Mouse (Mus musculus): Measurements from ENCODE around the gene Abcc1. TPM values are rescaled to one million over a fixed set of nuclear protein-coding genes. Genes with fewer than 3 reads are reported as not detected.

The Abcc1 gene
- total and polyA plus RNA-seq, 3 experiments, result 30.2 to 49.7 (median 37.4) TPM

DNA sequence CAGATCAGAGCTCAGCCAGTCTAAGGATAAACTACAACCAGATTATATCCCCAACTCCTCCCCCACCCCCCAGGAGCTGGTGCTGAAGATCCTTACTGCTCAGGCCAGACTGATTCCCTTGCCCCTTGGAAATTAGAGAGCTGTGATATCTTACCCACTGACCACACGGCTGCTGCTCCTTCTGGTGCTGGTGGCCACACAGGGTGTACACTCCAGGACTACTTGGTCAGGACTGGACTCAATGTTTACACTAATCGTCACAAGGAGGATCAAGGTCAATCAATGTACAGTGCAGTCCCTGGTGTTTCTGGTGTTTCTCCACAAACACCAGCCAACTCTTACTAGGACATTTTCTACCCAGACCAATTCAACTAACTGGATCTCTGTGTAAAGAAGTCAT lies 3.5 kb upstream of the Abcc1 start:
- Histone ChIP-seq H3K4me2 (ENCODE audit: insufficient read depth, low read depth, poor library complexity, severe bottlenecking) (no peak overlapping the region), H3K4me1 (ENCODE audit: control insufficient read depth in 1 of 2, insufficient read depth in 2 of 2) (peaks cover 4 to 36% of the 10 kb centered on the region in 2 experiments), H3K27me3 (replicated peaks) (no peaks in the 10 kb centered on the region), H3K79me2 (replicated peaks; ENCODE audit: control insufficient read depth, extremely low read depth, insufficient read depth, poor library complexity, severe bottlenecking) (peaks cover 8% of the 10 kb centered on the region), H3K4me3 (replicated peaks in 1 of 3; ENCODE audit: low read depth in 2 of 3, low read length in 2 of 3, poor library complexity in 1 of 3) (no peak overlapping the region), H3K36me3 (replicated peaks in 1 of 2; ENCODE audit: control insufficient read depth in 1 of 2, insufficient read depth in 1 of 2, low read length in 1 of 2) (peaks cover 0 to under 1% of the 10 kb centered on the region in 2 experiments), H3K27ac (ENCODE audit: insufficient read depth, low read depth) (no peak overlapping the region), H3K9me3 (replicated peaks; ENCODE audit: low read length) (no peaks in the 10 kb centered on the region), H3K9ac (ENCODE audit: insufficient read depth, low read depth) (no peak overlapping the region)
- in situ Hi-C loops (cut with MboI; ENCODE audit: low pct_ligation_motif_present, low pct_unique_long_range_greater_than_20kb, low sequenced_read_pairs) (no loop called here), dilution Hi-C loops (cut with MboI; ENCODE audit: extremely low pct_ligation_motif_present, extremely low pct_unique_long_range_greater_than_20kb, low sequenced_read_pairs) (no loop called here)
- DNase-seq (ENCODE audit: extremely low read depth), result no peak
- TF ChIP-seq SMC3 (IDR thresholded peaks at IDR 0.05; ENCODE audit: low read depth, low read length), result no peak
- TF ChIP-seq BHLHE40 (IDR thresholded peaks at IDR 0.05; ENCODE audit: low read depth, low read length), result no peak
- TF ChIP-seq UBTF (IDR thresholded peaks at IDR 0.05; ENCODE audit: low read depth, low read length), result no peak
- no peak for TF ChIP-seq ZMIZ1 (IDR thresholded peaks at IDR 0.05; ENCODE audit: low read depth, low read length)
- no peak for TF ChIP-seq KAT2A (IDR thresholded peaks at IDR 0.05; ENCODE audit: insufficient replicate concordance, low read length)
- no peak for TF ChIP-seq CHD2 (IDR thresholded peaks at IDR 0.05; ENCODE audit: low read length)

DNA sequence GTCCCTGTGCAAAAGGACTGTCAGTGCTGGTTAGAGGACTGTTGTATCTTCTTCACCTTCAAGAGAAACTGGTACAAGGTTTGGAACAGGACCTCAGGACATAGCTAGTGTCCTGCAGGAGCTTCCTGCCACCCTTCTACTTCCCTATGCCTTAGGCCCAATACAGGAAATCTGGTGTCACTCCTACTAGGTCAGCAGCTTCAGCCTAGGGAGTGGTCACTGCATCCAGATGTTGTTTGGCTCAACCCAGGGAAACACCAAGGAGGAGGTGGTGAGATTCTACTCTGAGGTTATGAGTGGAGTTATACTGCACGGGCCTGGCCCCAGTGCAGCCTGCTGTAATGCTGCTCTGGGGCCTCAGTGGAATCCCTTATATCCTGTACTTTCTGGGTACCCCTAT lies 2.8 kb upstream of the Abcc1 start:
- H3K4me2 ChIP-seq (ENCODE audit: insufficient read depth, low read depth, poor library complexity, severe bottlenecking), result no peak overlapping the region
- in situ Hi-C loops (cut with MboI; ENCODE audit: low pct_ligation_motif_present, low pct_unique_long_range_greater_than_20kb, low sequenced_read_pairs) (no loop called here), dilution Hi-C loops (cut with MboI; ENCODE audit: extremely low pct_ligation_motif_present, extremely low pct_unique_long_range_greater_than_20kb, low sequenced_read_pairs) (no loop called here)
- H3K9me3 ChIP-seq (replicated peaks; ENCODE audit: low read length), result no peaks in the 10 kb centered on the region
- H3K4me3 ChIP-seq (replicated peaks in 1 of 3; ENCODE audit: low read depth in 2 of 3, low read length in 2 of 3, poor library complexity in 1 of 3), result no peak overlapping the region
- H3K36me3 ChIP-seq (replicated peaks in 1 of 2; ENCODE audit: control insufficient read depth in 1 of 2, insufficient read depth in 1 of 2, low read length in 1 of 2), result peaks cover 0 to 7% of the 10 kb centered on the region in 2 experiments
- H3K27me3 ChIP-seq (replicated peaks), result no peaks in the 10 kb centered on the region
- no peak overlapping the region for H3K9ac ChIP-seq (ENCODE audit: insufficient read depth, low read depth)
- DNase-seq (ENCODE audit: extremely low read depth), result no peak
- H3K27ac ChIP-seq (ENCODE audit: insufficient read depth, low read depth), result no peak overlapping the region
- peaks cover 15% of the 10 kb centered on the region for H3K79me2 ChIP-seq (replicated peaks; ENCODE audit: control insufficient read depth, extremely low read depth, insufficient read depth, poor library complexity, severe bottlenecking)
- TF ChIP-seq JUN (IDR thresholded peaks at IDR 0.05; ENCODE audit: insufficient read depth, low read depth, low read length), result no peak
- TF ChIP-seq HCFC1 (IDR thresholded peaks at IDR 0.05; ENCODE audit: low read depth, low read length), result no peak
- no peak for TF ChIP-seq MYC (IDR thresholded peaks at IDR 0.05; ENCODE audit: low read depth, low read length)
- no peak for TF ChIP-seq ZNF384 (IDR thresholded peaks at IDR 0.05; ENCODE audit: low read depth, low read length)
- no peak for TF ChIP-seq SMC3 (IDR thresholded peaks at IDR 0.05; ENCODE audit: low read depth, low read length)
- no peak for TF ChIP-seq USF2 (conservative IDR thresholded peaks at IDR 0.05; ENCODE audit: low read depth, low read length)
- TF ChIP-seq POLR2AphosphoS2 (IDR thresholded peaks at IDR 0.05; ENCODE audit: low read depth, low read length), result no peak
- no peak for TF ChIP-seq MAFK (IDR thresholded peaks at IDR 0.05; ENCODE audit: insufficient replicate concordance, low read length)
- no peak for TF ChIP-seq USF1 (IDR thresholded peaks at IDR 0.05; ENCODE audit: low read depth, low read length)
- TF ChIP-seq TBP (conservative IDR thresholded peaks at IDR 0.05; ENCODE audit: low read depth, low read length), result no peak
- no peak for TF ChIP-seq CHD1 (IDR thresholded peaks at IDR 0.05; ENCODE audit: low read depth, low read length)
- H3K4me1 ChIP-seq (ENCODE audit: control insufficient read depth in 1 of 2, insufficient read depth in 2 of 2), result peaks cover 8 to 36% of the 10 kb centered on the region in 2 experiments; a peak in 3 of 4 replicates
